Mouse (Mus musculus) neural tube, embryonic 11.5 days (tissue): Measurements from ENCODE around the gene Rest. TPM values are rescaled to one million over a fixed set of nuclear protein-coding genes. Genes with fewer than 3 reads are reported as not detected.

ENCODE experiments used
- ATAC-seq: fragments of 200-750 bp; cut with Nextera tagmentation; 2 replicates; pipeline ENCODE4 v1.8.0; 2017; ENCODE audit warnings: moderate number of reproducible peaks, mild to moderate bottlenecking, moderate TSS enrichment, moderate library complexity; ENCODE audit not compliant: insufficient read depth, low FRiP score, low TSS enrichment
- DNase-seq: peaks from one replicate; pipeline ENCODE4 v3.0.0-alpha.2; 2015; ENCODE audit warnings: low spot score
- H3K27ac ChIP-seq: fragments of 300-500 bp; sonication (generic); 2 replicates; pipeline ENCODE4 v1.5.1; 2014; ENCODE audit warnings: low read depth, mild to moderate bottlenecking, low read length
- H3K27me3 ChIP-seq: fragments of 300-500 bp; sonication (generic); 2 replicates; pipeline ENCODE4 v1.6.1; 2014; ENCODE audit warnings: mild to moderate bottlenecking, low read length, mixed read lengths; ENCODE audit not compliant: control insufficient read depth, insufficient read depth
- H3K36me3 ChIP-seq: fragments of 300-500 bp; sonication (generic); 2 replicates; pipeline ENCODE4 v1.6.1; 2014; ENCODE audit warnings: mild to moderate bottlenecking, low read length, moderate library complexity, mixed read lengths; ENCODE audit not compliant: control insufficient read depth, insufficient read depth
- H3K4me1 ChIP-seq: fragments of 300-500 bp; sonication (generic); 2 replicates; pipeline ENCODE4 v1.6.1; 2014; ENCODE audit warnings: low read length, mixed read lengths; ENCODE audit not compliant: control insufficient read depth, insufficient read depth
- H3K4me2 ChIP-seq: fragments of 300-500 bp; sonication (generic); 2 replicates; pipeline ENCODE4 v1.6.1; 2014; ENCODE audit warnings: low read depth, mild to moderate bottlenecking, moderate library complexity
- H3K4me3 ChIP-seq: fragments of 300-500 bp; sonication (generic); 2 replicates; pipeline ENCODE4 v1.5.1; 2014; ENCODE audit warnings: low read depth, low read length
- H3K9ac ChIP-seq: fragments of 300-500 bp; sonication (generic); 2 replicates; pipeline ENCODE4 v1.6.1; 2014; ENCODE audit warnings: mild to moderate bottlenecking, low read length
- H3K9me3 ChIP-seq: fragments of 300-500 bp; sonication (generic); 2 replicates; pipeline ENCODE4 v1.6.1; 2016; ENCODE audit warnings: low read length; ENCODE audit not compliant: control insufficient read depth
- WGBS: fragments of 180-500 bp; shearing (Covaris S2); extraction: QIAGEN DNeasy Blood & Tissue Kit; methylation state at CpG from one replicate; pipeline ENCODE4 v1.1.7; 2014; 5-methylcytosine and 5-hydroxymethylcytosine counted together
- polyA plus RNA-seq: library from polyadenylated mRNA; unstranded; fragments of >200 nt; fragmentation: Nextera tagmentation; extraction: Ambion mirVana; gene quantifications from 2 replicates; pipeline ENCODE4 v1.2.1, GENCODE M21; 2014

The Rest gene
- polyA plus RNA-seq, 1 experiment from 2014 or later = 25.0 TPM

DNA sequence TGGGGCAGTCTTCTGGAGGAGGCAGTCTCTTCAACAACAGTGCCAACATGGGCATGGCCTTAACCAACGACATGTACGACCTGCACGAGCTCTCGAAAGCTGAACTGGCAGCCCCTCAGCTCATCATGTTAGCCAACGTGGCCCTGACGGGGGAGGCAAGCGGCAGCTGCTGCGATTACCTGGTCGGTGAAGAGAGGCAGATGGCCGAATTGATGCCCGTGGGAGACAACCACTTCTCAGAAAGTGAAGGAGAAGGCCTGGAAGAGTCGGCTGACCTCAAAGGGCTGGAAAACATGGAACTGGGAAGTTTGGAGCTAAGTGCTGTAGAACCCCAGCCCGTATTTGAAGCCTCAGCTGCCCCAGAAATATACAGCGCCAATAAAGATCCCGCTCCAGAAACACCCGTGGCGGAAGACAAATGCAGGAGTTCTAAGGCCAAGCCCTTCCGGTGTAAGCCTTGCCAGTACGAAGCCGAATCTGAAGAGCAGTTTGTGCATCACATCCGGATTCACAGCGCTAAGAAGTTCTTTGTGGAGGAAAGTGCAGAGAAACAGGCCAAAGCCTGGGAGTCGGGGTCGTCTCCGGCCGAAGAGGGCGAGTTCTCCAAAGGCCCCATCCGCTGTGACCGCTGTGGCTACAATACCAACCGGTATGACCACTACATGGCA lies 2.8 kb downstream of the Rest start:
- no peaks in the 10 kb centered on the region for H3K4me1 ChIP-seq
- no peak overlapping the region for H3K4me2 ChIP-seq
- no peaks in the 10 kb centered on the region for H3K9me3 ChIP-seq
- H3K27ac ChIP-seq = no peak overlapping the region
- DNase-seq = no peak
- H3K27me3 ChIP-seq = no peaks in the 10 kb centered on the region
- no peak overlapping the region for H3K4me3 ChIP-seq
- no peak overlapping the region for H3K9ac ChIP-seq
- H3K36me3 ChIP-seq = peaks cover 18% of the 10 kb centered on the region
- 95% methylated on average over 30 of the region's 30 CpGs for whole genome bisulfite sequencing
- no peak for ATAC-seq

DNA sequence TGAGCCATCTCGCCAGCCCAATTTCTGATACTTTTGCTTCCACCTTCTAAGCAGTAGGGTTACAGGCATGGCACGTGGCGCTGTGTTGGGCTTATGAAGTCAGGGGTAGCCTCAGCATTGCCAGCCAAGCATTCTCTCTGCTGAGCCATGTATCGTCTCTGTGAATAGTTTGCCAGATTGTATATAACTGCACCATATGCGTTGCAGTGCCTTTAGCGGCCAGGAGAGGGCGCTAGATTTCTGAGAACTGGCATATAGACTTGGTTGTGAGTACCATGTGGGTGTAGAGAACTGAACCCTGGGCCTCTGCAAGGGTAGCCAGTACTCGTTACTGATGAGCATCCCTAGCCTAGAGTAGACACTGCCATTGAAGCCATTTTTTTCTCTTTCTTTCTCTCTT lies 4.1 kb downstream of the Rest start:
- no peak for DNase-seq
- no peak overlapping the region for H3K4me3 ChIP-seq
- H3K36me3 ChIP-seq = peaks cover 26% of the 10 kb centered on the region
- no peaks in the 10 kb centered on the region for H3K9me3 ChIP-seq
- no peak for ATAC-seq
- no peak overlapping the region for H3K4me2 ChIP-seq
- no peak overlapping the region for H3K27ac ChIP-seq
- H3K27me3 ChIP-seq = no peaks in the 10 kb centered on the region
- H3K4me1 ChIP-seq = no peaks in the 10 kb centered on the region
- no peak overlapping the region for H3K9ac ChIP-seq
- 79% methylated on average over 8 of the region's 8 CpGs for WGBS

GRCm38 (mm10) chr5:77273151-77273550 lies 7.9 kb downstream of the Rest start:
- H3K9me3 ChIP-seq = no peaks in the 10 kb centered on the region
- H3K4me3 ChIP-seq = no peak overlapping the region
- no peaks in the 10 kb centered on the region for H3K4me1 ChIP-seq
- H3K9ac ChIP-seq = no peak overlapping the region
- ATAC-seq = no peak
- peaks cover 27% of the 10 kb centered on the region for H3K36me3 ChIP-seq
- WGBS = 76% methylated on average over 7 of the region's 7 CpGs
- DNase-seq = no peak
- no peak overlapping the region for H3K4me2 ChIP-seq
- H3K27me3 ChIP-seq = no peaks in the 10 kb centered on the region
- no peak overlapping the region for H3K27ac ChIP-seq

GRCm38 (mm10) chr5:77275950-77276349 lies 10.7 kb downstream of the Rest start:
- ATAC-seq (no peak), DNase-seq (peak; percentile 65)
- peaks cover 23% of the 10 kb centered on the region for H3K36me3 ChIP-seq
- WGBS = 94% methylated on average over 5 of the region's 5 CpGs
- no peaks in the 10 kb centered on the region for H3K4me1 ChIP-seq
- no peak overlapping the region for H3K4me2 ChIP-seq
- no peaks in the 10 kb centered on the region for H3K27me3 ChIP-seq
- H3K9ac ChIP-seq = no peak overlapping the region
- no peak overlapping the region for H3K4me3 ChIP-seq
- H3K9me3 ChIP-seq = no peaks in the 10 kb centered on the region
- H3K27ac ChIP-seq = no peak overlapping the region

DNA sequence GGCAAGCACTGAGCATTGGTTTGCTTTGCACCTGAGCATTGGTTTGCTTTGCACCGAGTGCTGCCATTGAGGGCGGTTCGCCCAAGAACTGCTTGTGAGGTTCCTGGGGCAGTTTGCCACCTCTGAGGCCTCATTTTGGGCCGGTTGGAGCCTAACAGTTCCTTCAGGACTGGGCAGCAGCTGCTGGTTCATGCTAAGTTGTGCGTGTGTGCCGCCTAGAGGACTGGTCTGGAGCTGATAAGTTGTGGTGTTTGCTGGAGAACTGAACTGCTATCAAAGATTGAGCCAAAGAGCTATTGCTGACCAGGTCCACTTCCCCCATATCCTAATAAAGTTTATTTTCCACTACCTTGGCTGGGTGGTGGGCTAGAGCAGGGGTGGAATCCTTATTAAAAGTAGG lies 11.9 kb downstream of the Rest start:
- Histone ChIP-seq H3K9ac (no peak overlapping the region), H3K4me2 (no peak overlapping the region), H3K9me3 (no peaks in the 10 kb centered on the region), H3K4me3 (no peak overlapping the region), H3K27me3 (no peaks in the 10 kb centered on the region), H3K4me1 (no peaks in the 10 kb centered on the region), H3K27ac (no peak overlapping the region), H3K36me3 (peaks cover 29% of the 10 kb centered on the region)
- DNase-seq = no peak
- ATAC-seq = no peak
- 94% methylated on average over 6 of the region's 6 CpGs for WGBS

- Histone ChIP-seq H3K36me3 (peaks cover 22% of the 10 kb centered on the region), H3K4me2 (no peak overlapping the region), H3K9ac (no peak overlapping the region), H3K27ac (no peak overlapping the region), H3K27me3 (no peaks in the 10 kb centered on the region), H3K9me3 (no peaks in the 10 kb centered on the region), H3K4me3 (no peak overlapping the region), H3K4me1 (no peaks in the 10 kb centered on the region)
- ATAC-seq (no peak), DNase-seq (no peak)
- 91% methylated on average over 20 of the region's 20 CpGs for WGBS
Observed at GRCm38 (mm10) chr5:77281518-77282174, 16.4 kb downstream of the Rest start.

GRCm38 (mm10) chr5:77282242-77282641 lies 17.0 kb downstream of the Rest start:
- WGBS = 96% methylated on average over 9 of the region's 9 CpGs
- Histone ChIP-seq H3K27ac (no peak overlapping the region), H3K9ac (no peak overlapping the region), H3K27me3 (no peaks in the 10 kb centered on the region), H3K4me1 (no peaks in the 10 kb centered on the region), H3K4me2 (no peak overlapping the region), H3K4me3 (no peak overlapping the region), H3K36me3 (peaks cover 20% of the 10 kb centered on the region), H3K9me3 (no peaks in the 10 kb centered on the region)
- no peak for DNase-seq
- ATAC-seq = no peak

DNA sequence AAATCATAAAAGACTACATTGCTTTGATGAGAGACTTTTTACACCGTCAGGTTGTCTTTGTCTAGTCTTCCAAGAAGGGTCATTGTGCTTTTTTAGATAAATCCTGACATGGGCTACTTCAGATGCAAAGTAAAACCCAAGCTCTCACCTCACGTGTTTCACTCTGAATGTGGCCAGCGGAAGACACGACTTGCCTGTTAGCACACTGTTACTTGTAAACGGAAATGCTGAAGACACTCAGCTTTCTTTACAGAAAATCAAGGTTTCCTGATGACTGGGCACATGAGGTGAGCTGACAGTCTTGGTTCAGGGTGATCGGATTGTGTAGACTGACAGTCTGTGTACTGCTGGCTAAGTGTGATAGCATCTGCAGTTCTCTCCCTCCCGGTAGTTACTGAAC lies 20.4 kb downstream of the Rest start:
- Histone ChIP-seq H3K4me2 (no peak overlapping the region), H3K36me3 (peaks cover 20% of the 10 kb centered on the region), H3K9me3 (no peaks in the 10 kb centered on the region), H3K4me1 (no peaks in the 10 kb centered on the region), H3K4me3 (no peak overlapping the region), H3K27me3 (no peaks in the 10 kb centered on the region), H3K27ac (no peak overlapping the region), H3K9ac (no peak overlapping the region)
- 87% methylated on average over 7 of the region's 7 CpGs for WGBS
- ATAC-seq (no peak), DNase-seq (no peak)

- peaks cover 12% of the 10 kb centered on the region for H3K36me3 ChIP-seq
Observed at GRCm38 (mm10) chr5:77286904-77287303, 21.6 kb downstream of the Rest start.

More at GRCm38 (mm10) chr5:77286904-77287303, 21.6 kb downstream of the Rest start:
- Histone ChIP-seq H3K4me1 (no peaks in the 10 kb centered on the region), H3K4me2 (no peak overlapping the region), H3K27me3 (no peaks in the 10 kb centered on the region), H3K9me3 (no peaks in the 10 kb centered on the region), H3K9ac (no peak overlapping the region), H3K4me3 (no peak overlapping the region), H3K27ac (no peak overlapping the region)
- DNase-seq = no peak
- WGBS = 93% methylated on average over 5 of the region's 5 CpGs
- no peak for ATAC-seq
